ENCODE assay signal across 26 mouse cellular contexts in genomic region chr1:185451495-185451894, GRCm38 (mm10). TPM values are rescaled to one million over a fixed set of nuclear protein-coding genes. Genes with fewer than 3 reads are reported as not detected.
DNase-seq lines count a peak whose midpoint lies in the region; ATAC-seq and TF ChIP-seq lines count a peak whose summit lies in the region.
"Had no signal": no experiment of that assay in that cellular context is flagged by ENCODE, and none has a peak within 500 bp of the region (broad histone marks: within the 10 kb centered on the region; RNA-seq: fewer than 3 reads in every experiment).

No protein-coding gene starts in this region.

- intact Hi-C loops in heart, adult 2 months (cut with DNase I), result no loop called here

- no peaks in the 10 kb centered on the region for H3K9me3 ChIP-seq in heart, embryonic 11.5 days (replicated peaks; ENCODE audit: control insufficient read depth, low read length)
- H3K9me3 ChIP-seq in liver, embryonic 13.5 days (replicated peaks), result no peaks in the 10 kb centered on the region
- H3K9me3 ChIP-seq: hindbrain, embryonic 12.5 days; lung, embryonic 15.5 days; midbrain, embryonic 10.5 days; neural tube, embryonic 13.5 days had no signal

- peak overlapping the region; percentile 37 for H3K4me2 ChIP-seq in heart, embryonic 11.5 days
- H3K4me2 ChIP-seq in liver, embryonic 13.5 days, result peak overlapping the region; percentile 17
- H3K4me2 ChIP-seq: hindbrain, embryonic 12.5 days; lung, embryonic 15.5 days; neural tube, embryonic 13.5 days had no signal

- no peaks in the 10 kb centered on the region for H3K79me2 ChIP-seq in heart, adult 2 months (replicated peaks; ENCODE audit: control insufficient read depth, insufficient read depth, low read length)

- peak overlapping the region; percentile 56; the same call in 1 of the 2 replicates for H3K9ac ChIP-seq in heart, embryonic 11.5 days (ENCODE audit: low read depth, low read length)
- H3K9ac ChIP-seq in heart, adult 2 months (ENCODE audit: low read depth, low read length), result no peak overlapping the region
- H3K9ac ChIP-seq in liver, embryonic 13.5 days, result peak overlapping the region; percentile 72
- H3K9ac ChIP-seq: hindbrain, embryonic 12.5 days; lung, embryonic 15.5 days; neural tube, embryonic 13.5 days had no signal

- DNase-seq in heart, adult 2 months, result no peak
- peak; percentile 49 for DNase-seq in liver
- DNase-seq in liver, embryonic 13.5 days, result peak; percentile 53
- no peak for DNase-seq in urinary bladder, postnatal 36 days (ENCODE audit: low spot score in 2 of 2)
- no peak for DNase-seq in thymus, postnatal 4 days
- DNase-seq: adrenal gland, postnatal 25 days; cerebellum, adult 11 months; cerebellum, adult 9-11 months; heart, adult 18-20 months; heart, postnatal 10 days; kidney, adult 18-20 months; layer of hippocampus, adult 9-11 months; lung, postnatal 4 days had no signal

- H3K4me1 ChIP-seq in heart, embryonic 11.5 days (ENCODE audit: control insufficient read depth, insufficient read depth, low read length), result peaks cover 8% of the 10 kb centered on the region; the same call in 1 of the 2 replicates
- no peaks in the 10 kb centered on the region for H3K4me1 ChIP-seq in heart, adult 2 months (ENCODE audit: control insufficient read depth, insufficient read depth, low read length)
- H3K4me1 ChIP-seq in liver, embryonic 13.5 days (replicated peaks), result peaks cover 60% of the 10 kb centered on the region

- no peak for TF ChIP-seq CTCF in heart, adult 2 months (IDR thresholded peaks at IDR 0.05)

- no peak for TF ChIP-seq POLR2A in heart, adult 2 months (IDR thresholded peaks at IDR 0.05; ENCODE audit: insufficient read depth, low read depth, low read length)

- 72% methylated on average over 3 of the region's 3 CpGs for WGBS in heart, embryonic 11.5 days (ENCODE audit: insufficient replicate concordance)
- WGBS in heart, adult 2 months, result 69% methylated on average over 3 of the region's 3 CpGs
- WGBS in liver, embryonic 13.5 days (ENCODE audit: insufficient replicate concordance), result 50% methylated on average over 3 of the region's 3 CpGs

- no peak for ATAC-seq in heart, embryonic 11.5 days (replicated peaks; ENCODE audit: insufficient number of reproducible peaks, low FRiP score, low TSS enrichment)
- ATAC-seq in liver, embryonic 13.5 days (ENCODE audit: low read depth), result no peak
- peak; percentile 28 for ATAC-seq in megakaryocyte-erythroid progenitor cell, adult 5-6 weeks (replicated peaks; ENCODE audit: low FRiP score, low TSS enrichment, poor library complexity, severe bottlenecking)
- ATAC-seq: forebrain, embryonic 14.5 days; midbrain, embryonic 16.5 days had no signal

- peak overlapping the region; percentile 65; the same call in 1 of the 2 replicates for H3K27ac ChIP-seq in heart, embryonic 11.5 days (ENCODE audit: low read depth, low read length)
- no peak overlapping the region for H3K27ac ChIP-seq in heart, adult 2 months
- peak overlapping the region; percentile 98 for H3K27ac ChIP-seq in liver, embryonic 13.5 days
- H3K27ac ChIP-seq: hindbrain, embryonic 12.5 days; kidney, postnatal 0 days; lung, embryonic 15.5 days; neural tube, embryonic 13.5 days had no signal

- no peak for TF ChIP-seq EP300 in heart, adult 2 months (IDR thresholded peaks at IDR 0.05; ENCODE audit: insufficient read depth, low read depth, low read length)

- peaks cover 30% of the 10 kb centered on the region for H3K27me3 ChIP-seq in heart, embryonic 11.5 days (ENCODE audit: control insufficient read depth, insufficient read depth, low read length)
- peaks cover 10% of the 10 kb centered on the region for H3K27me3 ChIP-seq in heart, adult 2 months (ENCODE audit: control insufficient read depth, insufficient read depth, low read length)
- H3K27me3 ChIP-seq in liver, embryonic 13.5 days, result peaks cover 15% of the 10 kb centered on the region

- H3K4me3 ChIP-seq in heart, embryonic 11.5 days (ENCODE audit: low read depth, low read length), result peak overlapping the region; percentile 28; the same call in 1 of the 2 replicates
- H3K4me3 ChIP-seq in heart, adult 2 months, result no peak overlapping the region
- H3K4me3 ChIP-seq in liver, embryonic 13.5 days (replicated peaks), result no peak overlapping the region
- H3K4me3 ChIP-seq: hindbrain, embryonic 12.5 days; lung, embryonic 15.5 days; midbrain, embryonic 10.5 days; myocyte; neural tube, embryonic 13.5 days had no signal

- no peaks in the 10 kb centered on the region for H3K36me3 ChIP-seq in heart, embryonic 11.5 days (ENCODE audit: control insufficient read depth, insufficient read depth, low read length)
- H3K36me3 ChIP-seq in heart, adult 2 months (ENCODE audit: control insufficient read depth, insufficient read depth, low read length), result no peaks in the 10 kb centered on the region
- H3K36me3 ChIP-seq in liver, embryonic 13.5 days, result peaks cover 3% of the 10 kb centered on the region
- H3K36me3 ChIP-seq: hindbrain, embryonic 12.5 days; lung, embryonic 15.5 days; midbrain, embryonic 10.5 days; neural tube, embryonic 13.5 days had no signal

RNA-seq across cellular contexts. Expression of gene Slc30a10, which starts 3.2 kb away (rescaled TPM):
- polyA plus RNA-seq in heart, embryonic 11.5 days (2014; fragmentation: Nextera tagmentation; extraction: Ambion mirVana), result 3.9 and 5.0 TPM in 2 replicates
- not detected for total RNA-seq in heart, adult 2 months (2021)
- polyA plus RNA-seq in heart, adult 2 months (2012; rRNA removed), result 0.03 TPM in 1 of 2 replicates, not detected in the other
- polyA plus RNA-seq in liver, embryonic 13.5 days (2015; fragmentation: Nextera tagmentation; extraction: Ambion mirVana), result 10.4 and 12.5 TPM in 2 replicates
- 0.96 and 1.1 TPM in 2 replicates for total RNA-seq in megakaryocyte-erythroid progenitor cell, adult 5-6 weeks (2014; fragmentation: Nextera tagmentation)
- total RNA-seq in megakaryocyte-erythroid progenitor cell, adult 5-6 weeks (2017), result 1.7 TPM in 1 of 2 replicates, not detected in the other
- total RNA-seq: adrenal gland, postnatal 25 days; gastrocnemius, adult 8-10 months; heart, adult 18-20 months; heart, postnatal 10 days had no signal
- polyA plus RNA-seq: C2C12; lung, embryonic 15.5 days; myocyte; testis, adult 2 months had no signal

Comparison
In these comparisons a context has a peak if more than half of its experiments do, and no peak if none do; other contexts are left out.
1. DNase-seq: peak in liver (single experiment) and liver, embryonic 13.5 days (single experiment); none in heart, adult 2 months (0 of 2), urinary bladder, postnatal 36 days (0 of 2) and thymus, postnatal 4 days (single experiment).